Mouse (Mus musculus): ENCODE measurements around the gene Tcaim.
A peak's percentile ranks its signal among the peaks of the same experiment; 100 is the strongest.
"Not testable (repeated sequence)": the region's sequence is repeated elsewhere in the genome, so short reads cannot be mapped to it uniquely, and the experiment has no call there.

The Tcaim gene

DNA sequence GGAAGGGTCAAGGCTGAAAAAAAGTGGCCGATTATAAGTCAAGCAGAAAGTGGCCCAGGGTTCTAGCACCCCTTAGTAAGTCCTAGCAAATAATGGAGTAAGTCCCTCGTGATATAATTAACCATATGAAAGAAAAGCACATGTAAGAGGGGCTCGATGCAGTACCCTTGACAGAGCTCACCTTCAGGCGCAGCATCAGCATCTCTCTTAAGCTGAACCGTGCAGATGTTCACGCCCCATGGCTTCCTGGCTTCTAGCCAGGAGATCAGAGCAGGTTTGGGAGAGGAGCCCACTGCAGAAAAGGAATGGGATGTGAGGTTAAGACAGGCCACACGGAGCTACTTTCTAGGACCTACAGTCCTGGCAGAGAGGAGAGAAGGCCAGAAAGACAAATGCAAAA, 49.2 kb downstream of the Tcaim start:
- DNase-seq (ENCODE audit: low read depth, low spot score): no peak

GRCm38 (mm10) chr9:122855141-122855540, 49.8 kb downstream of the Tcaim start:
- DNase-seq (ENCODE audit: low read depth, low spot score): not testable (repeated sequence)

GRCm38 (mm10) chr9:122855617-122856016, 50.3 kb downstream of the Tcaim start:
- DNase-seq (ENCODE audit: low read depth, low spot score): no peak

DNA sequence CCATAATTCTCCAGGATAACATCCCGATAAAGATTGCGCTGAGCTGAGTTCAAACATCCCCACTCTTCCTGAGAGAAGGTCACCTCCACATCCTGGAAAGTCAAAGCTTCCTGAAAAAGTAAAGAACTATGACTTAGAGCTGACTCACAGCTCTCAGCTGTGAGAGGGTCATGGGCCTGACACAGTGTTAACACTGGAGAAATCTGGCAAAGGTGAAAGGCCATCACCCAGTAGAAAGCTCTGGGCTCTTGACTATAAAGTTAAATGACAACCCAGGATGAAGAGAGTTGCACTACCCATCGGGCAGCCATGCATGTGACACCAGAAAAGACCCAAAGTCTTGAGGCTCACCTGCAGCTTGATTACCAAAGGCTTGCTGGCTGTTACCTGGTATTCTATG, 51.4 kb downstream of the Tcaim start:
- DNase-seq (ENCODE audit: low read depth, low spot score): no peak

DNA sequence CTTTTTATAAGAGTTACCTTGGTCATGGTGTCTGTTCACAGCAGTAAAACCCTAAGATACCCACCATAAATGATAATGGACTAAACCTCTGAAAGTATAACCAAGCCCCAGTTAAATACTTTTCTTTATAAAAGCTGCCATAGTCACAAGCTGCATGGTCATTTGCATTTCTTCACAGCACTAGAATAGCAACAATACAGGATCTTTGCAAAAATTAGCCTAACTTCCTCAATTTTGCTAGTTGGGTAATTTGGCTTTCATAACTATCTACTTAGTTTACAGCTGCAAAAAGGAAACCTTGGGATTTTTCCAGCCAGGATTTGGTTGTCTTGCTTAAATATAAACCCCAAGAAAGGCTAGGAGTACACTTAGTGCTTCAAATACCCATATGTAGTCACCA, 55.4 kb downstream of the Tcaim start:
- DNase-seq (ENCODE audit: low read depth, low spot score): no peak

DNA sequence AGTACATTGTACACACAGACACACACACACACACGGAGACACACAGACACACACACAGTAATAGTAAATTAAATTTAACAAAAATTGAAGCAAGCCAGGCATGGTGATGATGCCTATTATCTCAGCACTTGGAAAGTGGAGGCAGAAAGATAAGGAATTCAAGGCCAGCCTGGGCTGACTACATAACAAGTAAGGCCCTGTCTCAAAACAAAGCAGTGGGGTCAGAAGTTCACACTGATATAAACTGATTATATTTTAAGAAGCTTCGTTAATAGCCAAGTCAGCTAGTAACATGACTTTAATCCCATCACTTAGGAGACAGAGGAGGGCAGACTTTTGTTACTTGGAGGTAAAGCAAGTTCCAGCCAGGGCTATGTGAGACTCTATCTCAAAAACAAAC, 58.4 kb downstream of the Tcaim start:
- DNase-seq (ENCODE audit: low read depth, low spot score): no peak

- DNase-seq (ENCODE audit: low read depth, low spot score): no peak
These were observed 59.5 kb downstream of the Tcaim start for GRCm38 (mm10) chr9:122864848-122865247.

DNA sequence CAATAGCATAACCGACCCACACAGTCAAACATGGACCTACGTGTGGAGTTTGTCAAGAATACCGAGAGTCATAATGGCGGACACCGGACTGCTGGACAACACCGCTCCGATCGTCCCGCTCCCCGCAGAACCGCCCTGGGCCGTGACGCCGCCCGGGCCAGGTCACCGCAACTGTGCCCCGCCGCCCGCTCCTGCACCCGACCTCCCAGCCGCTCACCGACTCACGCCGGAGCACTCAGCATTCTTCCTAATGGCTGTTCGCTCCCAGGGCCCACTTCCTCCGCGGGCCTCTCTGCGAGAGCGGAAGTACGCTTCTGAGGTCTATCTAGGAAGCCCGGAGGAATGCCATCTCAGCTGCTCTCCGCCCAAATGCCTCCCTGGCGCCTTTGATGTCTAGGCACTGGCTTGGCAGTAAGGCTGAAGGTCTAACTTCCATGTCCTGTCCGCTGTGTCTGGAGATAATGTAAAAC, 60.4 kb downstream of the Tcaim start, which contains the start of gene Zfp445:
Gene Zfp445, minus strand, starts transcription at position 310 of the 470 bp plus-strand sequence.
- DNase-seq (ENCODE audit: low read depth, low spot score): peak; percentile 59

DNA sequence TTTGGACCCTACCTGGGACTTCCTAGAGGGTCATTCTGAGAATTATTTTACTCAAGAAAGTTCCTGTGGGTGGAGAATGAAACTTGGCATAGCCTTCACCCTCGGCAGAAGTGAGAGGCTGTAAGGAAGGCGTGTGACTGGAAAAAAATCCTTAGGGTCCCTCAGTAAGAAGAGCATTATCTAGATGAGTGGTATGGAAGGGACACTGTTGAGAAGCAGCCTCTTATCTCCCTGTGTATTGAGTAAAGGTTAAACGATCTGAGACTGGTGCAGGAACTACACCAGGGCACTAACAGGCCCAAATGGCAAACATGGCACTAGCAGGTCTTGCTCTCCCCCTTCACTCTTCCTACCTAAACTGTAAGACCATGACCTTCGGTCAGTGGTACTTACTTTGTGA, 60.9 kb downstream of the Tcaim start:
- no peak for DNase-seq (ENCODE audit: low read depth, low spot score)

DNA sequence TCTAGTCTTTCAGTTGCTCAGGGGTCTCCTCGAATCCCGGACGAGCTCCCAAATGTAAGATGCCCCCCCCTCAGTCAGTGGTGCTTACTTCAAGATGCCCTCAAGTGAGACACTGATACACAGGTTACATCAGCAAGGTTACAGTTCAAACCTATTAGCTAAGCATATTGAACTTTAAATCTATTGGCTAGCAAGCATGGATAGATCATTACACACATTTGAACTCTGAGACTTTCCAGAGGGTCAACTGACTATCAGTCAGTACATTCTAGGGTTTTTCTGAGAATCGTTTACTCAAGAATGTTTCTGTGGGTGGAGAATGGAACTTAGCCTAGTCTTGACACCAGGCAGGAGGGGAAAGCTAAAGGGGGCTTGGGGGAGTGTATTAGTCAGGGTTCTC, 67.3 kb downstream of the Tcaim start:
- DNase-seq (ENCODE audit: low read depth, low spot score): no peak

DNA sequence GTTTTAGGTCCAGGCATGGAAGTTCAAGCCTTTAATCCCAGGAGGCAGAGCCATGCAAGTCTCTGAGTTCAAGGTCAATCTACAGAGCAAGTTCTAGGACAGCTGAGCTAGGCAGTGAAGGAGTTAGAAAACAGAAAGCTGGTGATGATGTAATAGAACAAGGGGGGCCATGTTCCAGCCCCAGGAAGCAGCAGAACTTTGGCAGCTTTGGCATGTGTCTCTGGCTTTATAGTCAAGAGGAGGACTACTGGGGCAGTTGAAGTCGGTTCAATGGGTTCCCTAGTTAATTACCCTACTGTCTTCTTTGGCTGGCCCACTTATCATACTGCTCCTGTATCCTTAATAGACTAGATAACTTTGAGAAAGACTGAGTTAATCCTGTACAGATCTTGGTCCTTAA, 69.3 kb downstream of the Tcaim start:
- no peak for DNase-seq (ENCODE audit: low read depth, low spot score)

DNA sequence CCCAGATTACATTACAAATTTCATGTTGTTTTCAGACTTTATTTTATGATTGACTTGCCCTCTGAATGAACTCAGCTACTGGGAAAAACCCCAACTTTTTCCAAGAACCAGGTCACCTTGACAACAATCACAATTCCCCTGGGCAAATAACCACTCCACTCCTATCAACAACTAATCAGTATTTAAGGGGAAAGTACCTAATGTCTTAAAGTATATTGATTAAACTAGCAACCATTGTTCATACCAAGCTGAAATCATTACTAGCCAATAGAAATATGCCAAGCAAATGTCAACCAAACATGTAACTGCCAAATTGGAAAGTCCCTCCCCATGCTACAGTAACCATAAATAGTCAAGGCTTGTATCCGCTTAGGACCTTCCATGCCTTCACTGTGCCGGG, 69.8 kb downstream of the Tcaim start:
- no peak for DNase-seq (ENCODE audit: low read depth, low spot score)

DNA sequence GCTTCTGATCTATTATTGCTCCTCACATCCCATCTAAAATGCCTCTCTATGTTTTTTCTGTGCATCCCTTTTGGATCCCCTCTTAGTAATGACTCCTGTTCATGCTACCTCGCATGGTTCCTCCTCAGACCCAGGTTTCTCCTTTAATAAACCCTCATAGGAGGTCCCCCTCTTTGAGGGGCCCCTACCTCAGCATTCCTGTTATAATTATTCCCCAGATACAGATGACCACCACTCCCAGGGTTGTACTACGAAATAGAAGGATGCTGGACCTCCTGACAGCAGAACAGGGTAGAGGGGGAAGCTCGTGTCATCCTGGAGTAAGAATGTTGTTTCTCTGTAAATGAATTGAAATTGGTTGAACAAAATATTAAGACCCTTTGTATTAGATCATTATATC, 80.0 kb downstream of the Tcaim start, which contains the start of gene Zkscan7:
Gene Zkscan7, plus strand, starts transcription at position 301 of the 400 bp plus-strand sequence.
- no peak for DNase-seq (ENCODE audit: low read depth, low spot score)
